Mouse (Mus musculus): ENCODE measurements around the gene Topors. TPM values are rescaled to one million over a fixed set of nuclear protein-coding genes. Genes with fewer than 3 reads are reported as not detected.

Topors gene
- total RNA-seq, 4 experiments from 2014 or later = 16.8 to 22.9 (median 19.7) TPM

- no peak for DNase-seq (ENCODE audit: low spot score in 2 of 2)
These were observed 18.7 kb downstream of the Topors start for GRCm38 (mm10) chr4:40250984-40251383.

GRCm38 (mm10) chr4:40244035-40244434 is 25.6 kb downstream of the Topors start:
- DNase-seq (ENCODE audit: low spot score in 2 of 2) = no peak

GRCm38 (mm10) chr4:40243006-40243405 is 26.6 kb downstream of the Topors start:
- no peak for DNase-seq (ENCODE audit: low spot score in 2 of 2)

GRCm38 (mm10) chr4:40241928-40242327 is 27.7 kb downstream of the Topors start:
- no peak for DNase-seq (ENCODE audit: low spot score in 2 of 2)

- DNase-seq (ENCODE audit: low spot score in 2 of 2) = no peak
These were observed 29.3 kb downstream of the Topors start for GRCm38 (mm10) chr4:40240272-40240744.

- DNase-seq (ENCODE audit: low spot score in 2 of 2) = no peak
These were observed 30.0 kb downstream of the Topors start, which contains the start of gene Ddx58 for GRCm38 (mm10) chr4:40239409-40240271. Gene Ddx58, minus strand, starts transcription at chr4:40239828.

GRCm38 (mm10) chr4:40238483-40239408 is 30.9 kb downstream of the Topors start:
- DNase-seq (ENCODE audit: low spot score in 2 of 2) = no peak

GRCm38 (mm10) chr4:40236829-40237228 is 32.8 kb downstream of the Topors start:
- DNase-seq (ENCODE audit: low spot score in 2 of 2) = no peak

GRCm38 (mm10) chr4:40234256-40234655 is 35.4 kb downstream of the Topors start:
- no peak for DNase-seq (ENCODE audit: low spot score in 2 of 2)

GRCm38 (mm10) chr4:40233062-40233664 is 36.5 kb downstream of the Topors start:
- DNase-seq (ENCODE audit: low spot score in 2 of 2) = no peak

GRCm38 (mm10) chr4:40229723-40230122 is 39.9 kb downstream of the Topors start:
- no peak for DNase-seq (ENCODE audit: low spot score in 2 of 2)

GRCm38 (mm10) chr4:40227886-40228285 is 41.8 kb downstream of the Topors start:
- DNase-seq (ENCODE audit: low spot score in 2 of 2) = no peak

GRCm38 (mm10) chr4:40227131-40227530 is 42.5 kb downstream of the Topors start:
- DNase-seq (ENCODE audit: low spot score in 2 of 2) = no peak

GRCm38 (mm10) chr4:40226095-40226494 is 43.6 kb downstream of the Topors start:
- DNase-seq (ENCODE audit: low spot score in 2 of 2) = no peak

- no peak for DNase-seq (ENCODE audit: low spot score in 2 of 2)
These were observed 47.6 kb downstream of the Topors start for GRCm38 (mm10) chr4:40221876-40222585.

GRCm38 (mm10) chr4:40221004-40221760 is 48.5 kb downstream of the Topors start:
- no peak for DNase-seq (ENCODE audit: low spot score in 2 of 2)

- DNase-seq (ENCODE audit: low spot score in 2 of 2) = no peak
These were observed 49.2 kb downstream of the Topors start for GRCm38 (mm10) chr4:40220437-40220836.

- no peak for DNase-seq (ENCODE audit: low spot score in 2 of 2)
These were observed 51.3 kb downstream of the Topors start for GRCm38 (mm10) chr4:40218382-40218781.

GRCm38 (mm10) chr4:40217910-40218309 is 51.7 kb downstream of the Topors start:
- DNase-seq (ENCODE audit: low spot score in 2 of 2) = no peak

- no peak for DNase-seq (ENCODE audit: low spot score in 2 of 2)
These were observed 57.5 kb downstream of the Topors start for GRCm38 (mm10) chr4:40212177-40212576.
